Mouse (Mus musculus) liver, embryonic 11.5 days (tissue): Measurements from ENCODE around the gene Rsph14. TPM values are rescaled to one million over a fixed set of nuclear protein-coding genes. Genes with fewer than 3 reads are reported as not detected.

Experiments used
- ATAC-seq: fragments of 200-750 bp; cut with Nextera tagmentation; replicated peaks from 2 replicates; pipeline ENCODE4 v1.8.0; 2017; ENCODE audit warnings: moderate number of reproducible peaks, mild to moderate bottlenecking, moderate TSS enrichment, moderate library complexity; ENCODE audit not compliant: low FRiP score
- DNase-seq: peaks from one replicate; pipeline ENCODE4 v3.0.0-alpha.2; 2017; ENCODE audit warnings: low spot score
- H3K27ac ChIP-seq: fragments of 300-500 bp; sonication (generic); 2 replicates; pipeline ENCODE4 v1.5.1; 2014; ENCODE audit warnings: mild to moderate bottlenecking, low read depth, low read length, control low read depth
- H3K27me3 ChIP-seq: fragments of 300-500 bp; sonication (generic); replicated peaks from 2 replicates; pipeline ENCODE4 v1.6.1; 2014; ENCODE audit warnings: low read length, mixed read lengths; ENCODE audit not compliant: control insufficient read depth, insufficient read depth
- H3K36me3 ChIP-seq: fragments of 300-500 bp; sonication (generic); 2 replicates; pipeline ENCODE4 v1.6.1; 2014; ENCODE audit warnings: mild to moderate bottlenecking, low read length, moderate library complexity, mixed read lengths; ENCODE audit not compliant: control insufficient read depth, insufficient read depth
- H3K4me1 ChIP-seq: fragments of 300-500 bp; sonication (generic); replicated peaks from 2 replicates; pipeline ENCODE4 v1.6.1; 2014; ENCODE audit warnings: low read length, mixed read lengths; ENCODE audit not compliant: control insufficient read depth, insufficient read depth
- H3K4me2 ChIP-seq: fragments of 300-500 bp; sonication (generic); 2 replicates; pipeline ENCODE4 v1.6.1; 2014; ENCODE audit warnings: mild to moderate bottlenecking, control low read depth, moderate library complexity
- H3K4me3 ChIP-seq: fragments of 300-500 bp; sonication (generic); 2 replicates; pipeline ENCODE4 v1.5.1; 2014; ENCODE audit warnings: low read depth, low read length, control low read depth
- H3K9ac ChIP-seq: fragments of 300-500 bp; sonication (generic); 2 replicates; pipeline ENCODE4 v1.6.1; 2014; ENCODE audit warnings: low read depth, low read length, control low read depth
- H3K9me3 ChIP-seq: fragments of 300-500 bp; sonication (generic); 2 replicates; pipeline ENCODE4 v1.6.1; 2016; ENCODE audit warnings: low read length, inconsistent platforms, mixed read lengths; ENCODE audit not compliant: control insufficient read depth
- WGBS: fragments of 180-500 bp; shearing (Covaris S2); extraction: QIAGEN DNeasy Blood & Tissue Kit; methylation state at CpG from one replicate; pipeline ENCODE4 v1.1.7; 2014; 5-methylcytosine and 5-hydroxymethylcytosine counted together
- polyA plus RNA-seq: library from polyadenylated mRNA; unstranded; fragments of >200 nt; fragmentation: Nextera tagmentation; extraction: Ambion mirVana; gene quantifications from 2 replicates; pipeline ENCODE4 v1.2.1, GENCODE M21; 2014

The Rsph14 gene
- polyA plus RNA-seq, 1 experiment from 2014 or later, result not detected

GRCm38 (mm10) chr10:75063301-75063965 lies 31.0 kb upstream of the Rsph14 start:
- DNase-seq (no peak), ATAC-seq (no peak)
- H3K27me3 ChIP-seq, result peaks cover 20% of the 10 kb centered on the region
- H3K36me3 ChIP-seq, result no peaks in the 10 kb centered on the region; the same call in 1 of the 2 replicates
- H3K4me1 ChIP-seq, result peaks cover 36% of the 10 kb centered on the region
- H3K4me2 ChIP-seq, result peak overlapping the region; percentile 80
- H3K9ac ChIP-seq, result no peak overlapping the region
- H3K9me3 ChIP-seq, result no peaks in the 10 kb centered on the region
- no peak overlapping the region for H3K4me3 ChIP-seq
- H3K27ac ChIP-seq, result no peak overlapping the region
- 56% methylated on average over 12 of the region's 12 CpGs for WGBS

GRCm38 (mm10) chr10:75062621-75063020 lies 30.2 kb upstream of the Rsph14 start:
- peak overlapping the region; percentile 80 for H3K4me2 ChIP-seq
- H3K27ac ChIP-seq, result no peak overlapping the region
- peaks cover 36% of the 10 kb centered on the region for H3K4me1 ChIP-seq
- WGBS, result 40% methylated on average over 6 of the region's 6 CpGs
- H3K27me3 ChIP-seq, result peaks cover 20% of the 10 kb centered on the region
- H3K4me3 ChIP-seq, result peak overlapping the region; percentile 83
- ATAC-seq, result no peak
- H3K36me3 ChIP-seq, result no peaks in the 10 kb centered on the region; the same call in 1 of the 2 replicates
- DNase-seq, result no peak
- H3K9ac ChIP-seq, result no peak overlapping the region
- H3K9me3 ChIP-seq, result no peaks in the 10 kb centered on the region

DNA sequence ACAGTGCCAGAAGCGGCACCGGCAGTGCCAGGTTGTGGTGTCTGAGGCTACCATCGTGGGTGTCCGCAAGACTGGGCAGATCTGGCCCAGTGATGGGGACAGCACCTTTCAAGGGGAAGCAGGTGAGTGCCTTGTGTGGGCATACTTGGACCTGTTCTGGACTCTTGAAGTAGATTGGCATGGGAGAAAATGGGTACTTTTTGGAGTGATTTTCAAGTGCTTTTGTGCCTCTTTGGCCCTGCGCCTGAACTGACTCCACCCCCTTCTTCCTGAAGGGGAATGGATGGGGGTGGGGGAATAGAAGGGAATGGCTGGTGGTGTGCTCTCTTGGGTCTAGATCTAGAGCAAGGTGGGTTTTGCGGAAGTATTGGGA lies 29.8 kb upstream of the Rsph14 start:
- 10% methylated on average over 6 of the region's 6 CpGs for WGBS
- Histone ChIP-seq H3K36me3 (no peaks in the 10 kb centered on the region; the same call in 1 of the 2 replicates), H3K4me2 (peak overlapping the region; percentile 80), H3K4me3 (peak overlapping the region; percentile 83), H3K4me1 (peaks cover 34% of the 10 kb centered on the region), H3K9me3 (no peaks in the 10 kb centered on the region), H3K27me3 (peaks cover 20% of the 10 kb centered on the region), H3K27ac (no peak overlapping the region), H3K9ac (no peak overlapping the region; the same call in 1 of the 2 replicates)
- ATAC-seq (no peak), DNase-seq (no peak)

GRCm38 (mm10) chr10:75061341-75062188 lies 29.2 kb upstream of the Rsph14 start:
- H3K9ac ChIP-seq, result peak overlapping the region; percentile 68
- ATAC-seq (no peak), DNase-seq (peak; percentile 62)
- no peaks in the 10 kb centered on the region; the same call in 1 of the 2 replicates for H3K36me3 ChIP-seq
- peak overlapping the region; percentile 83 for H3K4me3 ChIP-seq
- H3K4me1 ChIP-seq, result peaks cover 34% of the 10 kb centered on the region
- 3% methylated on average over 71 of the region's 71 CpGs for WGBS
- peak overlapping the region; percentile 80 for H3K4me2 ChIP-seq
- H3K27ac ChIP-seq, result no peak overlapping the region
- no peaks in the 10 kb centered on the region for H3K9me3 ChIP-seq
- H3K27me3 ChIP-seq, result peaks cover 20% of the 10 kb centered on the region

- no peak for DNase-seq
- WGBS, result under 1% methylated on average over 46 of the region's 48 CpGs
- ATAC-seq, result no peak; the same call in 1 of the 2 replicates
These were observed 28.5 kb upstream of the Rsph14 start for GRCm38 (mm10) chr10:75060843-75061235.

GRCm38 (mm10) chr10:75060217-75060842 lies 27.9 kb upstream of the Rsph14 start, which contains the start of gene Bcr:
Gene Bcr, plus strand, starts transcription at chr10:75060592.
- ATAC-seq, result peak; percentile 73
- no peaks in the 10 kb centered on the region; the same call in 1 of the 2 replicates for H3K36me3 ChIP-seq
- peaks cover 39% of the 10 kb centered on the region for H3K4me1 ChIP-seq
- DNase-seq, result peak; percentile 75
- under 1% methylated on average over 47 of the region's 73 CpGs for WGBS
- peak within 1 kb of the TSS; percentile 68 for H3K9ac ChIP-seq
- H3K27me3 ChIP-seq, result peaks cover 20% of the 10 kb centered on the region
- peak within 1 kb of the TSS; percentile 74 for H3K27ac ChIP-seq
- no peaks in the 10 kb centered on the region for H3K9me3 ChIP-seq
- H3K4me2 ChIP-seq, result peak within 1 kb of the TSS; percentile 80
- peak within 1 kb of the TSS; percentile 83 for H3K4me3 ChIP-seq

More at GRCm38 (mm10) chr10:75060843-75061235, 28.5 kb upstream of the Rsph14 start:
- Histone ChIP-seq H3K27me3 (peaks cover 20% of the 10 kb centered on the region), H3K36me3 (no peaks in the 10 kb centered on the region; the same call in 1 of the 2 replicates), H3K27ac (peak overlapping the region; percentile 74), H3K4me3 (peak overlapping the region; percentile 83), H3K9ac (peak overlapping the region; percentile 68), H3K9me3 (no peaks in the 10 kb centered on the region), H3K4me2 (peak overlapping the region; percentile 80), H3K4me1 (peaks cover 38% of the 10 kb centered on the region)

GRCm38 (mm10) chr10:75059396-75059795 lies 27.0 kb upstream of the Rsph14 start:
- Histone ChIP-seq H3K4me1 (peaks cover 44% of the 10 kb centered on the region), H3K27ac (no peak overlapping the region; the same call in 1 of the 2 replicates), H3K27me3 (peaks cover 20% of the 10 kb centered on the region), H3K4me2 (peak overlapping the region; percentile 80), H3K9me3 (no peaks in the 10 kb centered on the region), H3K4me3 (0 out of 2 replicates have a peak overlapping the region, but pooled peaks have one; percentile 22), H3K36me3 (no peaks in the 10 kb centered on the region), H3K9ac (no peak overlapping the region)
- ATAC-seq, result peak; percentile 42; the same call in 1 of the 2 replicates
- no peak for DNase-seq
- under 1% methylated on average over 11 of the region's 11 CpGs for WGBS

DNA sequence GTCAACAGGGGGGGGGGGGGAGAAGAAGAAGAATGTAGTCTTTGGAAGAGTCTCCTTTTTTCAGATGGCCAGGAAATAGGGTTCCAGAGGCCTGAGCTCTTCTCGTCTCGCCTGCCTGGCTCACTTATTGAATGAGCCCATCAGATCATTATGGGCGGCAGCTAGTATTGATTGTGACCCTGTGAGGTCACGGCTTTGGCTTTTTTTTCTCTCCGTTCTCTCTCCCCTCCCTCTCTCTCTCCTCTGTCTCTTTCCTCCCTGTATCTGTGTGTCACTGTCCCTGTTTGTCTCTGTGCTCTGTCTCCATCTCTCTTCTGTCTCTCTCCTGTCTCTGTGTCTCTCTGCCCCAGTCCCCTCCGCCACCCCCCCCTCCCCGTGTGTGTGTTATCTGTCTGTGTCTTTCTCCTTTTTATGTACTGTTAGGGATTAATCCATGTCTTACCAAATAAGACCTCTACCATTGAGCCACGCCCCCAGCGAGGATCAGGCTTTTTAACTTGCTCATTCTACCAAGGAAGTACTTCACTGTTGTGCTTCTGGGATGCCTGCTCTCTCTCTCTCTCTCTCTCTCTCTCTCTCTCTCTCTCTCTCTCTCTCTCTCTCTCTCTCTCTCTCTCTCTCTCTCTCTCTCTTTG lies 26.5 kb upstream of the Rsph14 start:
- no peak for DNase-seq
- H3K4me3 ChIP-seq, result no peak overlapping the region
- H3K4me2 ChIP-seq, result peak overlapping the region; percentile 80

More for the DNA sequence above, 26.5 kb upstream of the Rsph14 start:
- Histone ChIP-seq H3K9me3 (no peaks in the 10 kb centered on the region), H3K4me1 (peaks cover 46% of the 10 kb centered on the region), H3K9ac (no peak overlapping the region), H3K27ac (no peak overlapping the region; the same call in 1 of the 2 replicates), H3K36me3 (no peaks in the 10 kb centered on the region), H3K27me3 (peaks cover 20% of the 10 kb centered on the region)
- no peak for ATAC-seq
- WGBS, result 46% methylated on average over 9 of the region's 9 CpGs
